ENCODE assay signal across 14 mouse cellular contexts in genomic region chr9:83097816-83098215, GRCm38 (mm10). TPM values are rescaled to one million over a fixed set of nuclear protein-coding genes. Genes with fewer than 3 reads are reported as not detected.
DNase-seq lines count a peak whose midpoint lies in the region; ATAC-seq and TF ChIP-seq lines count a peak whose summit lies in the region.
"Had no signal": no experiment of that assay in that cellular context is flagged by ENCODE, and none has a peak within 500 bp of the region (broad histone marks: within the 10 kb centered on the region; RNA-seq: fewer than 3 reads in every experiment).

No protein-coding gene starts in this region.

- H3K9me3 ChIP-seq in forebrain, embryonic 16.5 days (ENCODE audit: control insufficient read depth, low read length) = no peaks in the 10 kb centered on the region
- H3K9me3 ChIP-seq in forebrain, embryonic 15.5 days = no peaks in the 10 kb centered on the region
- H3K9me3 ChIP-seq: intestine, embryonic 15.5 days; liver, embryonic 13.5 days; neural tube, embryonic 13.5 days had no signal

- no peaks in the 10 kb centered on the region for H3K36me3 ChIP-seq in forebrain, embryonic 16.5 days (ENCODE audit: control insufficient read depth, insufficient read depth)
- no peaks in the 10 kb centered on the region for H3K36me3 ChIP-seq in forebrain, embryonic 15.5 days
- H3K36me3 ChIP-seq: intestine, embryonic 15.5 days; liver, embryonic 13.5 days; neural tube, embryonic 13.5 days had no signal

- no peak for TF ChIP-seq CTCF in lung, adult 2 months (IDR thresholded peaks at IDR 0.05; ENCODE audit: insufficient read depth, low read length)

- no peak overlapping the region for H3K4me3 ChIP-seq in forebrain, embryonic 16.5 days (replicated peaks; ENCODE audit: low read length)
- no peak overlapping the region for H3K4me3 ChIP-seq in forebrain, embryonic 15.5 days
- H3K4me3 ChIP-seq in lung, adult 2 months (replicated peaks; ENCODE audit: extremely low read depth, low read depth, low read length) = no peak overlapping the region
- H3K4me3 ChIP-seq: intestine, embryonic 15.5 days; liver, embryonic 13.5 days; neural tube, embryonic 13.5 days had no signal

- WGBS in forebrain, embryonic 16.5 days = 18% methylated on average over 8 of the region's 8 CpGs
- 21% methylated on average over 8 of the region's 8 CpGs for WGBS in forebrain, embryonic 15.5 days
- WGBS in lung, adult 2 months = 63% methylated on average over 8 of the region's 8 CpGs

- no peak overlapping the region for H3K4me2 ChIP-seq in forebrain, embryonic 16.5 days (ENCODE audit: low read length)
- H3K4me2 ChIP-seq in forebrain, embryonic 15.5 days (replicated peaks) = no peak overlapping the region
- H3K4me2 ChIP-seq: intestine, embryonic 15.5 days; liver, embryonic 13.5 days; neural tube, embryonic 13.5 days had no signal

- H3K27ac ChIP-seq in forebrain, embryonic 16.5 days (ENCODE audit: low read length) = peak overlapping the region; percentile 47; the same call in 1 of the 2 replicates
- H3K27ac ChIP-seq in forebrain, embryonic 15.5 days (replicated peaks) = no peak overlapping the region; the same call in 1 of the 2 replicates
- H3K27ac ChIP-seq: intestine, embryonic 15.5 days; liver, embryonic 13.5 days; neural tube, embryonic 13.5 days had no signal

- H3K9ac ChIP-seq in forebrain, embryonic 16.5 days (replicated peaks; ENCODE audit: low read depth, low read length) = no peak overlapping the region
- H3K9ac ChIP-seq in forebrain, embryonic 15.5 days (replicated peaks) = no peak overlapping the region
- H3K9ac ChIP-seq: intestine, embryonic 15.5 days; liver, embryonic 13.5 days; neural tube, embryonic 13.5 days had no signal

- peaks cover 14% of the 10 kb centered on the region for H3K4me1 ChIP-seq in forebrain, embryonic 16.5 days (replicated peaks; ENCODE audit: control insufficient read depth, insufficient read depth, low read length)
- H3K4me1 ChIP-seq in forebrain, embryonic 15.5 days = peaks cover 22% of the 10 kb centered on the region
- H3K4me1 ChIP-seq in lung, adult 2 months (ENCODE audit: control insufficient read depth, insufficient read depth, low read length) = no peaks in the 10 kb centered on the region
- H3K4me1 ChIP-seq: intestine, embryonic 15.5 days; liver, embryonic 13.5 days; neural tube, embryonic 13.5 days had no signal

- ATAC-seq in forebrain, embryonic 16.5 days = no peak
- no peak for ATAC-seq in forebrain, embryonic 15.5 days (replicated peaks)
- ATAC-seq: CD4-positive, CD25-positive, alpha-beta regulatory T cell, adult 4 months; intestine, embryonic 15.5 days; midbrain, embryonic 16.5 days had no signal

- peak; percentile 19 for DNase-seq in lung, postnatal 36 days
- no peak for DNase-seq in lung, adult 2 months
- DNase-seq in heart, adult 9 months (ENCODE audit: low spot score in 2 of 2) = peak; percentile 24 to 25
- DNase-seq in right cerebral cortex, postnatal 36 days (ENCODE audit: low spot score in 2 of 2) = no peak
- DNase-seq in layer of hippocampus, adult 8-10 months (ENCODE audit: low spot score in 2 of 2) = no peak
- DNase-seq: cerebellum, postnatal 25 days; liver, embryonic 13.5 days; thymus, postnatal 14 days had no signal

- TF ChIP-seq POLR2A in lung, adult 2 months (IDR thresholded peaks at IDR 0.05; ENCODE audit: borderline replicate concordance, extremely low read depth, low read depth, low read length) = no peak

- no peaks in the 10 kb centered on the region for H3K27me3 ChIP-seq in forebrain, embryonic 16.5 days (replicated peaks; ENCODE audit: control insufficient read depth, insufficient read depth, low read length)
- H3K27me3 ChIP-seq in forebrain, embryonic 15.5 days = no peaks in the 10 kb centered on the region
- H3K27me3 ChIP-seq: intestine, embryonic 15.5 days; liver, embryonic 13.5 days; neural tube, embryonic 13.5 days had no signal

RNA-seq across cellular contexts. Expression of gene Hmgn3, which starts 48.7 kb away (rescaled TPM):
- 185 and 195 TPM in 2 replicates for polyA plus RNA-seq in forebrain, embryonic 16.5 days (2015; fragmentation: Nextera tagmentation; extraction: Ambion mirVana)
- 175 and 195 TPM in 2 replicates for polyA plus RNA-seq in forebrain, embryonic 15.5 days (2015; fragmentation: Nextera tagmentation; extraction: Ambion mirVana)
- polyA plus RNA-seq in lung, adult 2 months (2012; rRNA removed) = 6.2 and 8.9 TPM in 2 replicates
- total RNA-seq in layer of hippocampus, adult 8-10 months (2022) = 10 to 100 TPM; 72.0 to 85.4 (median 84.1) TPM

Comparison
In these comparisons a context has a peak if more than half of its experiments do, and no peak if none do; other contexts are left out.
1. DNase-seq: peak in lung, postnatal 36 days (single experiment) and heart, adult 9 months (2 of 2); none in lung, adult 2 months (single experiment), right cerebral cortex, postnatal 36 days (0 of 2) and layer of hippocampus, adult 8-10 months (0 of 2).
2. RNA of gene Hmgn3, which starts 48.7 kb away (polyA plus RNA-seq): 185 to 195 TPM in forebrain, embryonic 16.5 days and 175 to 195 TPM in forebrain, embryonic 15.5 days; 6.2 to 8.9 TPM in lung, adult 2 months; every median in the first group is over 10 times any median in the second.